Comparison of ENCODE assay signal across 7 mouse cellular contexts in genomic region chr11:66258851-66259250, GRCm38 (mm10).
DNase-seq lines count a peak whose midpoint lies in the region.

No protein-coding gene starts in this region.

- peak; percentile 11 for DNase-seq in left cerebral cortex, postnatal 4 days
- no peak for DNase-seq in left cerebral cortex, adult 9 months (ENCODE audit: low spot score in 2 of 2)
- peak; percentile 6 for DNase-seq in adrenal gland, adult 8-10 months
- peak; percentile 17 to 34 for DNase-seq in heart, postnatal 36 days
- peak; percentile 11 for DNase-seq in ovary, adult 18-20 months (ENCODE audit: low spot score)
- no peak for DNase-seq in right cerebral cortex, adult 18-20 months
- DNase-seq in left cerebral cortex, postnatal 25 days (ENCODE audit: low spot score in 2 of 2): no peak

- intact Hi-C loops in left cerebral cortex, postnatal 4 days (cut with DNase I): no loop called here
- intact Hi-C loops in heart, postnatal 36 days (cut with DNase I): no loop called here
- intact Hi-C loops in left cerebral cortex, postnatal 25 days (cut with DNase I): no loop called here

Comparison
In these comparisons a context has a peak if more than half of its experiments do, and no peak if none do; other contexts are left out.
1. DNase-seq: peak in left cerebral cortex, postnatal 4 days (single experiment), adrenal gland, adult 8-10 months (single experiment), heart, postnatal 36 days (2 of 2) and ovary, adult 18-20 months (single experiment); none in left cerebral cortex, adult 9 months (0 of 2), right cerebral cortex, adult 18-20 months (single experiment) and left cerebral cortex, postnatal 25 days (0 of 2).